Mouse (Mus musculus) thymus, adult 2 months (tissue): Measurements from ENCODE around the gene Traip. TPM values are rescaled to one million over a fixed set of nuclear protein-coding genes. Genes with fewer than 3 reads are reported as not detected.

Source experiments
- DNase-seq: peaks from one replicate; pipeline ENCODE4 v3.0.0; 2021
- H3K27ac ChIP-seq: fragments of 200-500 bp; 2 replicates; pipeline ENCODE4 v1.5.1; 2012; ENCODE audit warnings: low read length, control low read depth; ENCODE audit not compliant: control insufficient read depth, insufficient read depth
- H3K27me3 ChIP-seq: fragments of 200-500 bp; 2 replicates; pipeline ENCODE4 v1.6.1; 2012; ENCODE audit warnings: mild to moderate bottlenecking, low read length, moderate library complexity, mixed read lengths; ENCODE audit not compliant: control insufficient read depth, insufficient read depth
- H3K36me3 ChIP-seq: fragments of 200-500 bp; 2 replicates; pipeline ENCODE4 v1.6.1; 2012; ENCODE audit warnings: mild to moderate bottlenecking, low read length, moderate library complexity; ENCODE audit not compliant: control insufficient read depth, insufficient read depth
- H3K4me1 ChIP-seq: fragments of 200-500 bp; replicated peaks from 2 replicates; pipeline ENCODE4 v1.6.1; 2012; ENCODE audit warnings: low read length; ENCODE audit not compliant: control insufficient read depth, insufficient read depth
- H3K4me3 ChIP-seq: fragments of 200-500 bp; 2 replicates; pipeline ENCODE4 v1.5.1; 2012; ENCODE audit warnings: mild to moderate bottlenecking, low read length, control low read depth, moderate library complexity; ENCODE audit not compliant: control insufficient read depth, insufficient read depth
- CTCF ChIP-seq: fragments of 200-500 bp; IDR thresholded peaks from 2 replicates; pipeline ENCODE4 v1.5.1; 2012; ENCODE audit warnings: mild to moderate bottlenecking, control low read depth, low read length, moderate library complexity, borderline replicate concordance; ENCODE audit not compliant: control insufficient read depth, poor library complexity, insufficient read depth; ENCODE audit errors: extremely low read depth
- POLR2A ChIP-seq: fragments of 200-500 bp; IDR thresholded peaks from 2 replicates; pipeline ENCODE4 v1.6.1; 2012; ENCODE audit warnings: mild to moderate bottlenecking, low read length, control low read depth, moderate library complexity; ENCODE audit not compliant: control insufficient read depth, poor library complexity, insufficient read depth; ENCODE audit errors: extremely low read depth
- WGBS: fragments of 180-500 bp; shearing (Covaris S2); methylation state at CpG from one replicate; pipeline ENCODE4 v1.1.7; 2018; 5-methylcytosine and 5-hydroxymethylcytosine counted together
- polyA plus RNA-seq: library from polyadenylated mRNA; depleted of rRNA; stranded (reverse); fragments of >200 nt; gene quantifications from 2 replicates; pipeline ENCODE4 v1.2.3, GENCODE M21; 2012

The Traip gene
- polyA plus RNA-seq, 1 experiment = 9.2 TPM

- TF ChIP-seq CTCF (no peak), POLR2A (no peak)
- Histone ChIP-seq H3K27ac (no peak overlapping the region), H3K36me3 (no peaks in the 10 kb centered on the region), H3K4me3 (no peak overlapping the region), H3K27me3 (no peaks in the 10 kb centered on the region), H3K4me1 (peaks cover 8% of the 10 kb centered on the region; the same call in 1 of the 2 replicates)
- DNase-seq = no peak
- WGBS = 91% methylated on average over 31 of the region's 31 CpGs
These were observed 2.4 kb upstream of the Traip start for GRCm38 (mm10) chr9:107947241-107948194.

- no peak overlapping the region for H3K4me3 ChIP-seq
- no peaks in the 10 kb centered on the region for H3K36me3 ChIP-seq
- no peak overlapping the region for H3K27ac ChIP-seq
- H3K4me1 ChIP-seq = peaks cover 8% of the 10 kb centered on the region; the same call in 1 of the 2 replicates
- H3K27me3 ChIP-seq = no peaks in the 10 kb centered on the region
- TF ChIP-seq CTCF (no peak), POLR2A (no peak)
- WGBS = 86% methylated on average over 13 of the region's 13 CpGs
- no peak for DNase-seq
These were observed 583 bp upstream of the Traip start for GRCm38 (mm10) chr9:107949184-107949921.

- WGBS = 17% methylated on average over 45 of the region's 45 CpGs
- TF ChIP-seq CTCF (no peak), POLR2A (0 out of 2 replicates have a peak, but pooled peaks have one; percentile 46)
- H3K27me3 ChIP-seq = no peaks in the 10 kb centered on the region
- H3K4me1 ChIP-seq = peaks cover 8% of the 10 kb centered on the region; the same call in 1 of the 2 replicates
- no peak overlapping the region for H3K27ac ChIP-seq
- peak; percentile 90 for DNase-seq
- no peaks in the 10 kb centered on the region for H3K36me3 ChIP-seq
- peak overlapping the region; percentile 65 for H3K4me3 ChIP-seq
These were observed 772 bp downstream of the Traip start for GRCm38 (mm10) chr9:107950460-107951355.

- no peak overlapping the region for H3K27ac ChIP-seq
- 96% methylated on average over 6 of the region's 6 CpGs for WGBS
- TF ChIP-seq POLR2A (no peak), CTCF (no peak)
- no peak overlapping the region for H3K4me3 ChIP-seq
- no peaks in the 10 kb centered on the region for H3K27me3 ChIP-seq
- DNase-seq = no peak
- peaks cover 9% of the 10 kb centered on the region; the same call in 1 of the 2 replicates for H3K36me3 ChIP-seq
- H3K4me1 ChIP-seq = peaks cover 8% of the 10 kb centered on the region; the same call in 1 of the 2 replicates
These were observed 5.8 kb downstream of the Traip start for GRCm38 (mm10) chr9:107955613-107956289.

GRCm38 (mm10) chr9:107957141-107957540 is 7.2 kb downstream of the Traip start:
- Histone ChIP-seq H3K27me3 (no peaks in the 10 kb centered on the region), H3K36me3 (peaks cover 9% of the 10 kb centered on the region; the same call in 1 of the 2 replicates)

GRCm38 (mm10) chr9:107959896-107960295 is 10.0 kb downstream of the Traip start:
- Histone ChIP-seq H3K36me3 (peaks cover 9% of the 10 kb centered on the region; the same call in 1 of the 2 replicates), H3K27ac (no peak overlapping the region), H3K27me3 (no peaks in the 10 kb centered on the region), H3K4me1 (no peaks in the 10 kb centered on the region), H3K4me3 (no peak overlapping the region)
- no peak for TF ChIP-seq POLR2A
- TF ChIP-seq CTCF = no peak
- DNase-seq = no peak
- 94% methylated on average over 6 of the region's 6 CpGs for WGBS

More at GRCm38 (mm10) chr9:107957141-107957540, 7.2 kb downstream of the Traip start:
- WGBS = 87% methylated on average over 6 of the region's 6 CpGs
- TF ChIP-seq POLR2A (no peak), CTCF (no peak)
- H3K4me1 ChIP-seq = no peaks in the 10 kb centered on the region
- H3K4me3 ChIP-seq = no peak overlapping the region
- no peak for DNase-seq
- H3K27ac ChIP-seq = no peak overlapping the region
